Mouse (Mus musculus): Measurements from ENCODE around the gene Lzts2.

DNA sequence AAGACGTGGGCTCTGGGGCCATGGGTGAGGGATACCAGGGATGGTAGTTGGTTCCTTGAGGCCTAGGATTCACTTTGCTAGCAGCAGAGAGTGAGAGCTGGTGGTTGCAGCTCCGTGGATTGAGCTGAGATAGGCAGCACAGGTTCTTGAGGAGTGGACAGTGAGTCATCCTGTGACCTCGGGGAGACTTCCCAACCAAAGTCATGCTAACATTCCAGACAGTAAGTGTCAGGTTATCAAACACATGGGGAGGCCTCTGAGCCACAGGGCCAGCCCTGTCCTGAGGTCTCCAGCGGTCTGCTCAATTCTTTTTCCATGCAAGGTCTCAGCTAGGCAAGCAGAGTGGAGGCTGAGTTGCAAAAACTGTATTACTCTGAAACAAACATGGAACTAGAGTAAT, 3.6 kb upstream of the Lzts2 start:
- TF ChIP-seq CTCF (IDR thresholded peaks at IDR 0.05; ENCODE audit: insufficient read depth, low read length), result no peak
- TF ChIP-seq POLR2A (IDR thresholded peaks at IDR 0.05; ENCODE audit: borderline replicate concordance, extremely low read depth, low read depth, low read length), result no peak
